Mouse (Mus musculus): Measurements from ENCODE around the gene Abhd13. TPM values are rescaled to one million over a fixed set of nuclear protein-coding genes. Genes with fewer than 3 reads are reported as not detected.

The Abhd13 gene
- polyA plus RNA-seq (2015; fragmentation: Nextera tagmentation; extraction: Ambion mirVana): 13.8 and 14.4 TPM in 2 replicates

DNA sequence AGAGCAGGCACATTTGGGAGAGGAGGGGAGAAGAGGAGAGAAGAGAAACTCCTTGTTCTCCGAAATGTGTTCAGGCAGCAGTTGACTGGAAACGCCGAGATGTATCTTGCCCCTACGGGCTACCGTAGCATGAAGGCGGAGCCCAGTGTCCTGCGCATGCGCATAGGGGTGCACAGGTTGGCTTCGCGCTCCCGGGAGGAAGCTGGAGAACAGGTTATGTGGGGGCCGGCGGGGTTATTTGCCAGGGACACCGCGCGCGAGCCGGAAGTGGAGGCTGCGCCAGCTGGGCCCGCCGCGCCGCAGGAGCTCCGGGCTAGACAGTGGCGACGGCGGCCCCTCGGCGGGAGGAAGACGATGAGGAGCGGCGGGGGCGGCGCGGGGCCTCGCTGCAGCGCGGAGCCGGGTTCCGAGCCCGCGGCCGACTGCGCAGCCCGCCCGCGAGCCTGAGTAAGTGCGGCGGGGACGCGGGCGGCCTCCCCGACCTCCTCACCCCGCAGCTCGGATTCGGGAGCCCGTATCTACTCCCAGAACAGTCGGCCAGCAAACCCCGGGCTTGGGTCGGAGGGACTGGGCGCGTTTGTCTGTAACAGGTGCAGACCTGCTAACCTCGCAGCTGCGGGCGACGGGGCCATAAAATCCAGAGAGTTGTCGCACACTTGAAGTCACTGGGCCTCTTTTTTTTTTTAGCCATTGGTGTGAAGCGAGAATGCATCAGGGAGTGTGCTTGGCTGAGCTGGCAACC is at the start of gene Abhd13, which contains the start of gene Lig4:
Gene Abhd13 (plus strand): TSS at position 135 of the 742 bp plus-strand sequence.
Gene Lig4 (minus strand): TSS at position 114 of the 742 bp plus-strand sequence.
- peaks cover 9% of the 10 kb centered on the region for H3K36me3 ChIP-seq
- H3K9ac ChIP-seq (replicated peaks): peak within 1 kb of the TSS; percentile 96
- H3K9me3 ChIP-seq: no peaks in the 10 kb centered on the region
- ATAC-seq: peak; percentile 57
- H3K4me3 ChIP-seq (replicated peaks): peak within 1 kb of the TSS; percentile 93
- H3K27me3 ChIP-seq: no peaks in the 10 kb centered on the region
- WGBS: under 1% methylated on average over 68 of the region's 68 CpGs
- H3K27ac ChIP-seq: peak within 1 kb of the TSS; percentile 84
- H3K4me1 ChIP-seq (replicated peaks): peaks cover 43% of the 10 kb centered on the region
- peak within 1 kb of the TSS; percentile 74 for H3K4me2 ChIP-seq (replicated peaks)

DNA sequence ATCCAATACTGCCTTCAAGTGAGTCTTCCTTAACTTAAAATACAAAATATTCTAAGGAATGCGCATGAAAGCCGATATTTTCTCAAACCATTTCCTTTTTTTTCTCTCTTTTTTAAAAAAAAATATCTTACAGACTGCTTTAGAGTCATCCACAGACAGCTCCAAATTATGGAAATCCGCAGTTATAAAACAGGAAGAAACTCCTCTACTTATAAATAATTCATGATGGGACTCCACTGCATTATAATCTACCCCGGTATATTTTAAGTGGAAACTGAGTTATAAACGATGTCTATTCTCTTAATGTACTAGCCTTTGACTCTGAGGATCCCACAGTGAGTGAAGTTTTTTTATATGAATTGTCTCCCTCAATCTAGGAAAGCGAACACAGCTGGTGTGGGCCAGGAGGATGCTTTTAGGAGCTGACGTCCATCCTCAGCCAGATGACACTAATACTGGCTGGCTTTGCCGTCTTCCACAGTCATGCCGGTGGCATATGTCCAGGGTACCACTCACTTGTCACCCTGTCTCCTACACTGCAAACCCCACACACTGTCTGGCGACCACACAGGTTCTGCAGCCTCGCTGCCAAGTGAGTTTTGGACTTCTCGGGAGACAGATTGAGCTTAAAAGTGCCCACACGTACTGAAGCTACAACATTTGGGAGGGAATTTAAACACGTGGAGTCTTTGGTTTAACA is 47.6 kb upstream of the Abhd13 start:
- peak; percentile 62 for ATAC-seq
- no peaks in the 10 kb centered on the region for H3K36me3 ChIP-seq
- H3K4me3 ChIP-seq (replicated peaks): no peak overlapping the region
- H3K9me3 ChIP-seq: no peaks in the 10 kb centered on the region
- H3K4me2 ChIP-seq (replicated peaks): no peak overlapping the region
- no peak overlapping the region for H3K27ac ChIP-seq
- no peaks in the 10 kb centered on the region for H3K4me1 ChIP-seq (replicated peaks)
- H3K9ac ChIP-seq (replicated peaks): no peak overlapping the region
- WGBS: 78% methylated on average over 14 of the region's 14 CpGs
- no peaks in the 10 kb centered on the region for H3K27me3 ChIP-seq

DNA sequence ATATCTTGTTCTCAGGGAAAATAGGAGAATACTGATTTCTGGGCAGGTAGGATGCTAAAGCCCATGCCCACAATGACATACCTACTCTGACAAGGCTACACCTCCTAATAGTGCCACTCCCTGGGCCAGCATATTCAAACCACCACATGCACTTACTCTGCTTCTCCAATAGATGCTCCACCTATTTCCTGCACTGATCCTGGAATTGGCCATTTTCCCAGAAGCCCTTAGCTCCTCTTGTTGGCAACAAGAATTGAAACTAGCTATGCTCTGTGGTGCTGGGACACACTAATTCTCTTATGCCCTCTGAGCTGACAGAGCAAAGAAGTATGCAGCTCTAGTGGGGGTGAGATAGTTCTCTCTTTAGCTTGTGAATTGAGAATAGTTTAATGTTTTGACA is 44.8 kb upstream of the Abhd13 start:
- Histone ChIP-seq H3K9me3 (no peaks in the 10 kb centered on the region), H3K27me3 (no peaks in the 10 kb centered on the region), H3K4me2 (replicated peaks) (no peak overlapping the region), H3K9ac (replicated peaks) (no peak overlapping the region), H3K4me1 (replicated peaks) (no peaks in the 10 kb centered on the region), H3K36me3 (no peaks in the 10 kb centered on the region), H3K4me3 (replicated peaks) (no peak overlapping the region), H3K27ac (no peak overlapping the region)
- no peak for ATAC-seq

DNA sequence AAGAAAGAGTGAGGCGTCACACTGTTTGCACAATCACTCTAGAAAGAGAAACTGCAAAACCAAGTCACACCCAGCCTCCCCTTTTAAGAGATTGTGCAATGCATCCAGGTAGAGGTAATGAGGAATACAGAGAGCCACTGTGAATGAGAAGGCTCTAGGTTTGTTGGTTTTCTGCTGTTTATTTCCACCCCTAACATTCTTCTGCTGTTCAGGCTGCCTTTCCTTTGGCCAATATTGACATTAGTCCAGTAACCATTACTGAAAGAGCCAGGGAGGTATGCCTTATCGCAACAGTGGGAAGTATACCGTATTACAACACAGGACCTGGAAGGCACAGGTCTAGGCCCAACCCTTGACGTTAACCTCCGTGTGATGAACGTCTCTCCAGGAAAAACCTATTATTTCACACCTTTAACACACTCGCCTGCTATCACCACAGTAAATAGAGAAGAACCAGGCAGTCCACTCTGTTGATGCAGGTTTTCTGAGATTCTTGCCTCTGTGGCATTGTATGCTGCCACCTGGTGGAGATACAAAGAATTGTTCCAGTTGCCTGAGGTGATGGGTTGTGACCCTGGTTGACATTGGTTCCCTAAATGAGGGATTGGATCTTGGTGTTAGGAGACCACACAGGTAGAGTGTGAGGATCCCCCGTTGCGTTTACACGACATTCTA is 42.5 kb upstream of the Abhd13 start:
- Histone ChIP-seq H3K27me3 (no peaks in the 10 kb centered on the region), H3K9ac (replicated peaks) (no peak overlapping the region), H3K4me2 (replicated peaks) (no peak overlapping the region), H3K4me3 (replicated peaks) (no peak overlapping the region), H3K36me3 (no peaks in the 10 kb centered on the region), H3K4me1 (replicated peaks) (no peaks in the 10 kb centered on the region), H3K27ac (no peak overlapping the region), H3K9me3 (no peaks in the 10 kb centered on the region)
- 36% methylated on average over 10 of the region's 10 CpGs for WGBS
- ATAC-seq: peak; percentile 65

DNA sequence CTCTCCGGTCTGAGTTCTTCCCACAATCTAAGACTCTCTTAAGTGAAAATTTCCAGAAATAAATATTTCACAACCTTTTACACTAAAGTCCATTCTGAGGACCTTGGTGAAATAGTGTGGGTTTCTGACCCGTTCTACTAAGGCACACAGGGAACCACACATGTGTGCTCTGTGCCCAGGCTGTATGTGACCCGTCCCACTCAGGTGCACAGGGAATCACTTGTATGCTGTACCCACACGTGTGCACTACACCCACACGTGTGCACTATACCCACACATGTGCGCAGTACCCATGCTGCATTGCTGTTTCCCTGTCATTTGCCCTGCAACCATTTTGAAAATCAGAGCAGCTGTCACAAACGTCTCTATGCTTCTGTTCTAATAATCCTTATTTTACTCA is 41.9 kb upstream of the Abhd13 start:
- Histone ChIP-seq H3K4me1 (replicated peaks) (no peaks in the 10 kb centered on the region), H3K27ac (no peak overlapping the region), H3K4me2 (replicated peaks) (no peak overlapping the region), H3K4me3 (replicated peaks) (no peak overlapping the region), H3K36me3 (no peaks in the 10 kb centered on the region), H3K27me3 (no peaks in the 10 kb centered on the region), H3K9me3 (no peaks in the 10 kb centered on the region), H3K9ac (replicated peaks) (no peak overlapping the region)
- 71% methylated on average over 7 of the region's 7 CpGs for WGBS
- peak; percentile 75 for ATAC-seq

DNA sequence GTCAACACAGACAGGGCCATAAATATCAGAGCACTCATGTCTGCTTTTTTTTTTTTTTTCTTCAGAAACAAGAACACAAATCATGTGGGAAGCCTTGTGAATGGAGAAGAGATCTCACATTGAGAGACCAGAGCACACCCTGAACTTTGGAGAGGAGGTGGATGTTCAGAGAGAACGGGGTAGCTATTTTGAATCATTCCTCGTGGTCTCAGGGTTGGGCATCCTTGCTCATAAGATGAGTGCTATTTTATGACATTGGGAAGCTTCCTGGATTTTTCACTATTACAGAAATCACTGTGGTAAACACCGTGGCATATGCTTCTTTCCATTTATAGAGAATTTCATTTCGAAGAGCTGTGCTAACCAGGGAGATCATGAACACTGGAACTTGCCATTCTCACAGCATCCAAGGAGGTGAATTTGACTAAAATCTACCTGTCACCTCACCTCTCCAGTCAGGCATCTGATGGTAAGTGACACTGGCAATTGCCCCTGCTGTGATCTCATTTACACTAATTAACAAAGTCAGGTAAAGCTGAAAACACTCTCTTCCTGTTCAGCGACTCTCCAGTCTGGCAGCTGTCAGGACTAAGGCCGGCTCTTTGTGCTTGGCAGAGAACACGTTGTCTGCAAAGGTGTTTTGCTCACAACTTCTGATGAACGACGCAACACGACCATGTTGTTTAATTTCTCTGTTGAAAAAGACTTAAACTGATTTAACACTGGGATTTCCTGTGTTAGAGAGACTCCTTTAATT is 28.2 kb upstream of the Abhd13 start:
- H3K27me3 ChIP-seq: no peaks in the 10 kb centered on the region
- no peaks in the 10 kb centered on the region for H3K36me3 ChIP-seq
- no peak overlapping the region for H3K4me3 ChIP-seq (replicated peaks)
- no peaks in the 10 kb centered on the region for H3K9me3 ChIP-seq
- no peak overlapping the region for H3K9ac ChIP-seq (replicated peaks)
- no peaks in the 10 kb centered on the region for H3K4me1 ChIP-seq (replicated peaks)
- H3K27ac ChIP-seq: no peak overlapping the region
- no peak overlapping the region for H3K4me2 ChIP-seq (replicated peaks)
- ATAC-seq: no peak
- 73% methylated on average over 10 of the region's 10 CpGs for WGBS

DNA sequence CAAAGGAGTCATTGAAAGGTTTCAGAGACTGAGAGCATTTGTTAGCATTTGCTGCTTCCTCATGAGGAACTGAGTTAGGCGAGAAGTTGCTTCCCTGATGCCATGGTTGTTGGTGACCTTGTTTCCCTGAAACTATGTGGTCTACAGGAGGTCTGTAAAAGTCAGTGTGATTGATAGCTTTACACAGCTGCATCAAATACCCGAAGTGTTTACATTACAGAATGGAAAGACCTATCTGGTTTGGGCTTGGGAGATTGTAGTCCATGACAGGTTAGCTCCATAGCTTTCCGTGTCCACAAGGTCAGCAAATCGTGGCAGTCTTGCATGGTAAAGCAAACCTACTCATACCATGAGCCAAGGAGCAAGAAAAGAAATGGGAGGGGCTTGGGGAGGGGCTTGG is 19.2 kb upstream of the Abhd13 start:
- 84% methylated on average over 4 of the region's 4 CpGs for WGBS
- Histone ChIP-seq H3K4me2 (replicated peaks) (no peak overlapping the region), H3K27ac (no peak overlapping the region), H3K4me3 (replicated peaks) (no peak overlapping the region), H3K9me3 (no peaks in the 10 kb centered on the region), H3K4me1 (replicated peaks) (no peaks in the 10 kb centered on the region), H3K9ac (replicated peaks) (no peak overlapping the region), H3K36me3 (no peaks in the 10 kb centered on the region), H3K27me3 (no peaks in the 10 kb centered on the region)
- no peak for ATAC-seq

DNA sequence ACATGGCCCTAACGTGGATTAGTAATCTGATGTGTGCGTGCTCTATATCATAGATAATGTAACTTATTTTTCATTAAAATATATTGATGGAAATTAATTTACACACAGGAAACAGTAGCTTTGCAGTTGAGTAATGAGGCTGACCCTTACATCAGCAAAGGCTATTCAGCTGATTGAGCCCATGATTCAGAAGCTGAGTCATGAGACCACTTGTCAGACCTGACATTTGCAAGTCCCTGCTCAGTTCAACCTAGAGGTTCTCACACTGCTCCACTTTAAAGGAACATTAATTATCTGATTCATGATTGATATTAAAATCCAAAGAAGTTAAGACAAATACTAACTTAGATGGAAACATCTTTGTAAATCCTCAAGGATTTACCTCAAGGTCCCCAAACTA is 17.6 kb upstream of the Abhd13 start:
- H3K9me3 ChIP-seq: no peaks in the 10 kb centered on the region
- 87% methylated on average over 2 of the region's 2 CpGs for WGBS
- no peak overlapping the region for H3K4me3 ChIP-seq (replicated peaks)
- ATAC-seq: no peak
- no peak overlapping the region for H3K4me2 ChIP-seq (replicated peaks)
- no peak overlapping the region for H3K9ac ChIP-seq (replicated peaks)
- H3K36me3 ChIP-seq: no peaks in the 10 kb centered on the region
- no peaks in the 10 kb centered on the region for H3K27me3 ChIP-seq
- no peak overlapping the region for H3K27ac ChIP-seq
- H3K4me1 ChIP-seq (replicated peaks): no peaks in the 10 kb centered on the region

DNA sequence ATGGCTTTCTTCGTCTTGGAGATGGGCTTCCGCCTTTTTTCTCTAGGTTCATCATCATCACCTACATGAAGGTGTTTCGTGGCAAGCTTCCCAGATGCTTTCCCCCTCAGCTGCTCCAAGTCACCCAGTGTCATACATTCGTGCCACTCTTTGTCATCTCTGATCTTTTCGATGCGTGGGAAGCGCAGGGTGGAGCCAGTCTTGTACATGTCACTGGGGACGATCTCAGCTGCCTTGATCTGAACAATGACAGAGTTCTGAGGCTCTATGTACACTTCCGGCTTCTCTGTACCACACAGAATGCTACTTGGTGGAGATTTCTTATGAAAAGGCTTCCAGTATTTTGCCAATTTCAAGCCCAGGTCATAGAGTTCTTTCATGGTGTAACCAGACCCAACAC is 5.6 kb upstream of the Abhd13 start:
- no peak for ATAC-seq
- no peaks in the 10 kb centered on the region for H3K27me3 ChIP-seq
- H3K4me2 ChIP-seq (replicated peaks): no peak overlapping the region
- H3K9ac ChIP-seq (replicated peaks): no peak overlapping the region
- 98% methylated on average over 9 of the region's 9 CpGs for WGBS
- peaks cover 40% of the 10 kb centered on the region for H3K36me3 ChIP-seq
- H3K9me3 ChIP-seq: no peaks in the 10 kb centered on the region
- peaks cover 12% of the 10 kb centered on the region for H3K4me1 ChIP-seq (replicated peaks)
- H3K27ac ChIP-seq: no peak overlapping the region
- H3K4me3 ChIP-seq (replicated peaks): no peak overlapping the region

DNA sequence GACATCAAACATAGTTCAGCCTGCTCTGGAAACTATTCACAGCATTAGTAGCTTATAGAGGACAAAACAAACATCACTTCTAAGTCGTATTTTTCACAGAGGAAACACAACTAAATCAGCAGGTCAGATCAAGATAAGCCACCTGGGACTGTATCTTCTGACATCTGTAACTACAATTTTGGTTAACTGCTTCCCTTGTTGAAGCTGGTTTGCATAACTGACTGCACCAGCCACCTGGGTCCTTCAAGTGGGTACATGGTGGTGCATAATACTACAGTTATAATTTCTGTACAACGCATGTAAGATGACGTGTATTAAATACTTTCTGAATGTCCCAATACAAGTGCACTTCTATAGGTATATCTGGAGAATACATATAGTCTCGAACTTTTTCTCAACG is 2.2 kb upstream of the Abhd13 start:
- H3K4me1 ChIP-seq (replicated peaks): peaks cover 38% of the 10 kb centered on the region
- no peak overlapping the region for H3K27ac ChIP-seq
- H3K9ac ChIP-seq (replicated peaks): peak overlapping the region; percentile 77
- H3K4me2 ChIP-seq (replicated peaks): peak overlapping the region; percentile 63
- H3K36me3 ChIP-seq: peaks cover 29% of the 10 kb centered on the region
- no peak for ATAC-seq
- peak overlapping the region; percentile 66 for H3K4me3 ChIP-seq (replicated peaks)
- 55% methylated on average over 5 of the region's 5 CpGs for WGBS
- no peaks in the 10 kb centered on the region for H3K9me3 ChIP-seq
- no peaks in the 10 kb centered on the region for H3K27me3 ChIP-seq

DNA sequence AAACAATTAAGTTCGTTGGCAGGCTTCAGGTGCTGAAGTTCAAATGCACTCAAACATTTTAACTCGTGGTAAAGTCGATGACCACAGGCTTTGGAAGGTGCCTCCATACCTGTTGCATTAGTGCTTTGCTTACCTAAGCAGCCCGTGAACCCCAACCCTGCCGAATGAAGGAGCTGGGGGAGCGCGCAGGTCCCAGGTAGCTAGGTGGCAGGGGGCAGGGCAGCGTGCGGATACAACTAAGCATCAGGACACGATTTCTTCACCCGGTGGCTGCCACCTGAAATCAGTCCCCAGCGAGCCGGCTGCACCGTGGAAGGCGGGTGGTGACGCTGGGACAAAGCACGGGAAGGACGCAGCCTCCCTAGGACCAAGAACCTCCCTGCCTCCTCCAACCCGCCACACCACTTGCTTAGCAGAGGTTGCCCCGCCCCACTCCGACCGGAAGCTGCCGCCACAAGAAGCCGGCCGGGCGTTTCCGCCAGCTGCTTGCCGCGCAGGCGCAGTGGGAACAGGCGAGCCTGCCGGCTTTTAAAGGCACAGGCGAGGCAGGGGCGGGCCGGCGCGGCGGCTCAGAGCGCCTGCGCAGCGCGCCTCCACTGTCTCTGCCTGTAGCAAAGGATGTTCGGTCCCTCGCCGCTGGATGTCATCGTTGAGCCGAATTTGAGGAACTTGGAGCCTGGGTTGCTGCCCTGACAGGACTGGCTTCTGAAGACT is 1.5 kb upstream of the Abhd13 start:
- WGBS: under 1% methylated on average over 47 of the region's 47 CpGs
- Histone ChIP-seq H3K4me2 (replicated peaks) (peak overlapping the region; percentile 63), H3K4me1 (replicated peaks) (peaks cover 39% of the 10 kb centered on the region), H3K36me3 (peaks cover 26% of the 10 kb centered on the region), H3K9me3 (no peaks in the 10 kb centered on the region), H3K4me3 (replicated peaks) (peak overlapping the region; percentile 66), H3K27ac (peak overlapping the region; percentile 33), H3K27me3 (no peaks in the 10 kb centered on the region), H3K9ac (replicated peaks) (peak overlapping the region; percentile 77)
- ATAC-seq: peak; percentile 97

Measured in midbrain, embryonic 13.5 days (tissue).